Mouse (Mus musculus) ES-E14 (cell line): ENCODE data around the gene Pou5f1. TPM values are rescaled to one million over a fixed set of nuclear protein-coding genes. Genes with fewer than 3 reads are reported as not detected.

Experiments used
- DNase-seq: peaks from one replicate; pipeline ENCODE4 v3.0.0-alpha.2; 2013; ENCODE audit warnings: low read depth, low spot score
- H3K27ac ChIP-seq: 2 replicates; pipeline ENCODE4 v1.5.1; 2012; ENCODE audit warnings: low read depth, mild to moderate bottlenecking, low read length, moderate library complexity, mixed read lengths; ENCODE audit not compliant: poor library complexity, insufficient read depth, severe bottlenecking
- H3K36me3 ChIP-seq: 2 replicates; pipeline ENCODE4 v1.6.1; 2012; ENCODE audit warnings: mild to moderate bottlenecking, low read length, moderate library complexity, mixed read lengths; ENCODE audit not compliant: control insufficient read depth, poor library complexity, insufficient read depth, severe bottlenecking
- H3K4me1 ChIP-seq, 2 experiments: fragments of 150-350 bp in 1 of 2; sonication (generic) in 1 of 2; 2 replicates each; pipeline ENCODE4 v1.6.1; 2012; ENCODE audit warnings: low read length in 2 of 2, mild to moderate bottlenecking in 1 of 2, mixed read lengths in 1 of 2; ENCODE audit not compliant: control insufficient read depth in 2 of 2, insufficient read depth in 2 of 2, poor library complexity in 1 of 2
- H3K4me3 ChIP-seq, 2 experiments: fragments of 150-350 bp in 1 of 2; sonication (generic) in 1 of 2; 2 replicates each; pipeline ENCODE4 v1.5.1; 2012; ENCODE audit warnings: low read length in 2 of 2, low read depth in 1 of 2, mild to moderate bottlenecking in 1 of 2, mixed read lengths in 1 of 2; ENCODE audit not compliant: insufficient read depth in 1 of 2, poor library complexity in 1 of 2, severe bottlenecking in 1 of 2
- H3K9ac ChIP-seq: 2 replicates; pipeline ENCODE4 v1.6.1; 2012; ENCODE audit warnings: low read depth, mild to moderate bottlenecking, low read length, mixed read lengths; ENCODE audit not compliant: poor library complexity, insufficient read depth, severe bottlenecking
- H3K9me3 ChIP-seq: fragments of 150-350 bp; sonication (generic); 2 replicates; pipeline ENCODE4 v1.6.1; 2012; ENCODE audit warnings: low read depth, mild to moderate bottlenecking, low read length; ENCODE audit not compliant: control insufficient read depth, insufficient read depth
- CHD2 ChIP-seq: IDR thresholded peaks from 2 replicates; pipeline ENCODE4 v1.6.1; 2014; ENCODE audit warnings: mild to moderate bottlenecking, low read depth, low read length, inconsistent platforms
- HCFC1 ChIP-seq: IDR thresholded peaks from 2 replicates; pipeline ENCODE4 v1.6.1; 2012; ENCODE audit warnings: low read length, inconsistent platforms, borderline replicate concordance; ENCODE audit not compliant: insufficient read depth
- MAFK ChIP-seq: IDR thresholded peaks from 2 replicates; pipeline ENCODE4 v1.6.1; 2014; ENCODE audit warnings: mild to moderate bottlenecking, low read depth, low read length, inconsistent platforms; ENCODE audit not compliant: insufficient read depth
- ZC3H11A ChIP-seq: IDR thresholded peaks from 2 replicates; pipeline ENCODE4 v1.6.1; 2012; ENCODE audit warnings: low read depth, mild to moderate bottlenecking, inconsistent platforms, low read length, borderline replicate concordance
- ZNF384 ChIP-seq: IDR thresholded peaks from 2 replicates; pipeline ENCODE4 v1.6.1; 2012; ENCODE audit warnings: low read depth, low read length, inconsistent platforms
- in situ Hi-C, 2 experiments: fragments of 600-800 bp; cut with MboI; formaldehyde crosslinking; loops; one replicate each; pipeline ENCODE4 v1.15.1; 2025; ENCODE audit warnings: low sequenced_read_pairs in 2 of 2, inconsistent platforms in 1 of 2; ENCODE audit not compliant: unreplicated experiment in 2 of 2
- total RNA-seq: library from RNA; depleted of rRNA; stranded (reverse); fragments of 300-350 nt; gene quantifications from 2 replicates; pipeline ENCODE4 v1.2.3, GENCODE M21; 2012

The Pou5f1 gene
- total RNA-seq, 1 experiment: 868 TPM

- TF ChIP-seq HCFC1: no peak
- TF ChIP-seq MAFK: no peak
- TF ChIP-seq ZC3H11A: no peak
- TF ChIP-seq CHD2: 0 out of 2 replicates have a peak, but pooled peaks have one; percentile 26
- H3K9ac ChIP-seq: peak overlapping the region; percentile 30; the same call in 1 of the 2 replicates
- H3K4me3 ChIP-seq: peak overlapping the region in 1 of 2 experiments; percentile 22; a peak in 1 of 4 replicates
- in situ Hi-C loops: no loop called here
- no peaks in the 10 kb centered on the region for H3K36me3 ChIP-seq
- DNase-seq: peak; percentile 63
- H3K9me3 ChIP-seq: no peaks in the 10 kb centered on the region
- H3K4me1 ChIP-seq: peaks cover 2 to 28% of the 10 kb centered on the region in 2 experiments; a peak in 3 of 4 replicates
- H3K27ac ChIP-seq: peak overlapping the region; percentile 80; the same call in 1 of the 2 replicates
Measured at GRCm38 (mm10) chr17:35490320-35490719, 15.5 kb upstream of the Pou5f1 start.

GRCm38 (mm10) chr17:35497124-35497523 is 8.7 kb upstream of the Pou5f1 start:
- Histone ChIP-seq H3K9me3 (no peaks in the 10 kb centered on the region), H3K36me3 (no peaks in the 10 kb centered on the region), H3K27ac (no peak overlapping the region), H3K9ac (no peak overlapping the region), H3K4me1 (peaks cover 2 to 21% of the 10 kb centered on the region in 2 experiments; a peak in 3 of 4 replicates), H3K4me3 (no peak overlapping the region)
- in situ Hi-C loops: no loop called here
- no peak for DNase-seq
- TF ChIP-seq HCFC1: no peak
- no peak for TF ChIP-seq ZC3H11A
- no peak for TF ChIP-seq CHD2
- no peak for TF ChIP-seq ZNF384
- no peak for TF ChIP-seq MAFK

DNA sequence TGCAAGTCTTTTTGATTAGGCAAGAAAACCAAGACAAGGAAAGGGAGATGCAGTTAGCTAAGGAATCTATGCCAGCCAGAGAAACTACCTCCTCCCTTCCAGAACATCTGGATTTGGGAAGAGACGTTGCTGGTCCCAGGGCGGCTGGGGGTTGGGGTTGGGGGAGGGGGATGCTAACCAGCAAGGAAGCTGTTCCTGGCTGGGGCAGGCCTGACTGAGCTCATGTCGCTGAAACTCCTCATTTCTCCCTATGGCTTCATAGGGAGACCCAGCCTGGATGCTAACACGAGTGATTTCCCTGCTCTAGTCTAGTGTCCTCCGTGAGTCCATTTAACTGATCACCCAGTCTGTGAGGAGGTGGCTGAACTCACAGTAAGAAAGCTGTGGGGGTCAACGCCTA is 3.6 kb upstream of the Pou5f1 start:
- no peak for DNase-seq
- Histone ChIP-seq H3K36me3 (no peaks in the 10 kb centered on the region), H3K9ac (peak overlapping the region; percentile 64), H3K4me1 (peaks cover 10 to 24% of the 10 kb centered on the region in 2 experiments), H3K9me3 (no peaks in the 10 kb centered on the region), H3K4me3 (peak overlapping the region; percentile 7 to 21; a peak in 3 of 4 replicates), H3K27ac (peak overlapping the region; percentile 99)
- no peak for TF ChIP-seq ZC3H11A
- no peak for TF ChIP-seq CHD2
- no peak for TF ChIP-seq HCFC1
- TF ChIP-seq MAFK: no peak
- no peak for TF ChIP-seq ZNF384
- in situ Hi-C loops: no loop called here

GRCm38 (mm10) chr17:35502762-35503161 is 3.1 kb upstream of the Pou5f1 start:
- no peaks in the 10 kb centered on the region for H3K9me3 ChIP-seq
- H3K4me1 ChIP-seq: peaks cover 10 to 23% of the 10 kb centered on the region in 2 experiments
- in situ Hi-C loops: no loop called here
- peaks cover 4% of the 10 kb centered on the region; the same call in 1 of the 2 replicates for H3K36me3 ChIP-seq
- no peak for TF ChIP-seq MAFK
- TF ChIP-seq CHD2: no peak
- no peak for DNase-seq
- peak overlapping the region; percentile 99 for H3K27ac ChIP-seq
- peak overlapping the region; percentile 22; the same call in 1 of the 2 replicates for H3K9ac ChIP-seq
- peak overlapping the region in 1 of 2 experiments; percentile 7; a peak in 2 of 4 replicates for H3K4me3 ChIP-seq

DNA sequence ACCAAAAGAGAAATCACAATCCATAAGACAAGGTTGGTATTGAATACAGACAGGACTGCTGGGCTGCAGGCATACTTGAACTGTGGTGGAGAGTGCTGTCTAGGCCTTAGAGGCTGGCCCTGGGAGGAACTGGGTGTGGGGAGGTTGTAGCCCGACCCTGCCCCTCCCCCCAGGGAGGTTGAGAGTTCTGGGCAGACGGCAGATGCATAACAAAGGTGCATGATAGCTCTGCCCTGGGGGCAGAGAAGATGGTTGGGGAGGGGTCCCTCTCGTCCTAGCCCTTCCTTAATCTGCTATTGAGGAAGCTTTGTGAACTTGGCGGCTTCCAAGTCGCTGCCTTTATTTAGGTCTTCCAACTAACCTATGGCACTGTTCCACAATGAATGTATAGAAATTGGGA is 2.0 kb upstream of the Pou5f1 start:
- Histone ChIP-seq H3K36me3 (peaks cover 11% of the 10 kb centered on the region), H3K27ac (peak overlapping the region; percentile 100)
- in situ Hi-C loops: no loop called here

More for the DNA sequence above, 2.0 kb upstream of the Pou5f1 start:
- peak; percentile 99 for DNase-seq
- Histone ChIP-seq H3K9ac (peak overlapping the region; percentile 83), H3K9me3 (no peaks in the 10 kb centered on the region), H3K4me3 (peak overlapping the region; percentile 38 to 88; a peak in 3 of 4 replicates), H3K4me1 (peaks cover 14 to 19% of the 10 kb centered on the region in 2 experiments)
- TF ChIP-seq MAFK (no peak), HCFC1 (peak; percentile 59; the same call in 1 of the 2 replicates), CHD2 (peak; percentile 84), ZC3H11A (no peak), ZNF384 (no peak)
